Mouse (Mus musculus): ENCODE measurements around the gene Wbp2nl. TPM values are rescaled to one million over a fixed set of nuclear protein-coding genes. Genes with fewer than 3 reads are reported as not detected.

The Wbp2nl gene
- total RNA-seq (2021) = under 1 TPM in 1 of 2 experiments, not detected in 1; 0.24 TPM

- DNase-seq = no peak
- intact Hi-C loops (cut with DNase I) = no loop called here
Observed at GRCm38 (mm10) chr15:82298764-82299561, at the start of gene Wbp2nl. Wbp2nl (plus strand) TSS chr15:82298954.

- intact Hi-C loops (cut with DNase I) = no loop called here
- no peak for DNase-seq
Observed at GRCm38 (mm10) chr15:82251579-82251978, 47.2 kb upstream of the Wbp2nl start.

GRCm38 (mm10) chr15:82252097-82252496, 46.7 kb upstream of the Wbp2nl start, which contains the start of gene 1500009C09Rik:
1500009C09Rik (plus strand) TSS chr15:82252397.
- intact Hi-C loops (cut with DNase I) = no loop called here
- DNase-seq = no peak

- DNase-seq = no peak
- intact Hi-C loops (cut with DNase I) = no loop called here
Observed at GRCm38 (mm10) chr15:82255248-82255647, 43.5 kb upstream of the Wbp2nl start.

- intact Hi-C loops (cut with DNase I) = no loop called here
- peak; percentile 84 for DNase-seq
Observed at GRCm38 (mm10) chr15:82255944-82256383, 42.8 kb upstream of the Wbp2nl start.

- intact Hi-C loops (cut with DNase I) = no loop called here
- peak; percentile 85 for DNase-seq
Observed at GRCm38 (mm10) chr15:82259510-82259909, 39.2 kb upstream of the Wbp2nl start.

- intact Hi-C loops (cut with DNase I) = loop anchor here (5.0 kb wide), 1 partner anchor 151 kb away; no protein-coding TSS in a partner anchor
Observed at GRCm38 (mm10) chr15:82266356-82266755, 32.4 kb upstream of the Wbp2nl start.

GRCm38 (mm10) chr15:82268185-82268584, 30.6 kb upstream of the Wbp2nl start:
- DNase-seq = peak; percentile 60
- intact Hi-C loops (cut with DNase I) = loop anchor here (5.0 kb wide), 1 partner anchor 149 kb away; no protein-coding TSS in a partner anchor

More at GRCm38 (mm10) chr15:82266356-82266755, 32.4 kb upstream of the Wbp2nl start:
- peak; percentile 75 for DNase-seq

- intact Hi-C loops (cut with DNase I) = loop anchor here (5.0 kb wide), 1 partner anchor 149 kb away; no protein-coding TSS in a partner anchor
- DNase-seq = peak; percentile 73
Observed at GRCm38 (mm10) chr15:82268783-82269182, 30.0 kb upstream of the Wbp2nl start.

GRCm38 (mm10) chr15:82271201-82271600, 27.6 kb upstream of the Wbp2nl start:
- intact Hi-C loops (cut with DNase I) = no loop called here
- DNase-seq = peak; percentile 91

- DNase-seq = no peak
- intact Hi-C loops (cut with DNase I) = no loop called here
Observed at GRCm38 (mm10) chr15:82272295-82272694, 26.5 kb upstream of the Wbp2nl start.

GRCm38 (mm10) chr15:82274593-82274926, 24.2 kb upstream of the Wbp2nl start, which contains the start of gene Sept3:
Sept3 (plus strand) TSS chr15:82274893.
- intact Hi-C loops (cut with DNase I) = no loop called here
- no peak for DNase-seq

GRCm38 (mm10) chr15:82274927-82275901, 23.5 kb upstream of the Wbp2nl start:
- DNase-seq = peak; percentile 78
- intact Hi-C loops (cut with DNase I) = no loop called here

- intact Hi-C loops (cut with DNase I) = no loop called here
- DNase-seq = peak; percentile 66
Observed at GRCm38 (mm10) chr15:82277591-82277990, 21.2 kb upstream of the Wbp2nl start.

- intact Hi-C loops (cut with DNase I) = no loop called here
- no peak for DNase-seq
Observed at GRCm38 (mm10) chr15:82280638-82281037, 18.1 kb upstream of the Wbp2nl start.

- DNase-seq = no peak
- intact Hi-C loops (cut with DNase I) = no loop called here
Observed at GRCm38 (mm10) chr15:82286157-82286556, 12.6 kb upstream of the Wbp2nl start.

- DNase-seq = no peak
- intact Hi-C loops (cut with DNase I) = no loop called here
Observed at GRCm38 (mm10) chr15:82290252-82290651, 8.5 kb upstream of the Wbp2nl start.

GRCm38 (mm10) chr15:82292851-82293250, 5.9 kb upstream of the Wbp2nl start:
- intact Hi-C loops (cut with DNase I) = no loop called here
- no peak for DNase-seq

- intact Hi-C loops (cut with DNase I) = no loop called here
- DNase-seq = peak; percentile 60
Observed at GRCm38 (mm10) chr15:82293271-82293711, 5.5 kb upstream of the Wbp2nl start.

GRCm38 (mm10) chr15:82294059-82294458, 4.7 kb upstream of the Wbp2nl start:
- intact Hi-C loops (cut with DNase I) = no loop called here

GRCm38 (mm10) chr15:82307107-82307506, 8.4 kb downstream of the Wbp2nl start:
- intact Hi-C loops (cut with DNase I) = no loop called here
- no peak for DNase-seq

More at GRCm38 (mm10) chr15:82294059-82294458, 4.7 kb upstream of the Wbp2nl start:
- peak; percentile 36 for DNase-seq
